Mouse (Mus musculus) liver, embryonic 16.5 days (tissue): ENCODE measurements around the gene Selenbp1. TPM values are rescaled to one million over a fixed set of nuclear protein-coding genes. Genes with fewer than 3 reads are reported as not detected.
"Not testable (repeated sequence)": the region's sequence is repeated elsewhere in the genome, so short reads cannot be mapped to it uniquely, and the experiment has no call there.

Source experiments
- ATAC-seq: fragments of 200-750 bp; cut with Nextera tagmentation; 2 replicates; pipeline ENCODE4 v1.8.0; 2017; ENCODE audit warnings: low read depth, mild to moderate bottlenecking, moderate number of reproducible peaks, moderate library complexity
- H3K27ac ChIP-seq: fragments of 300-500 bp; sonication (generic); 2 replicates; pipeline ENCODE4 v1.5.1; 2014; ENCODE audit warnings: mild to moderate bottlenecking, low read length
- H3K27me3 ChIP-seq: fragments of 300-500 bp; sonication (generic); 2 replicates; pipeline ENCODE4 v1.6.1; 2014; ENCODE audit warnings: low read depth, low read length, mixed read lengths; ENCODE audit not compliant: control insufficient read depth, insufficient read depth
- H3K36me3 ChIP-seq: fragments of 300-500 bp; sonication (generic); 2 replicates; pipeline ENCODE4 v1.6.1; 2014; ENCODE audit warnings: mild to moderate bottlenecking; ENCODE audit not compliant: control insufficient read depth, insufficient read depth
- H3K4me1 ChIP-seq: fragments of 300-500 bp; sonication (generic); 2 replicates; pipeline ENCODE4 v1.6.1; 2014; ENCODE audit warnings: low read depth, low read length, mixed read lengths; ENCODE audit not compliant: control insufficient read depth
- H3K4me2 ChIP-seq: fragments of 300-500 bp; sonication (generic); 2 replicates; pipeline ENCODE4 v1.6.1; 2014; ENCODE audit warnings: low read depth, low read length, mixed read lengths
- H3K4me3 ChIP-seq: fragments of 300-500 bp; sonication (generic); 2 replicates; pipeline ENCODE4 v1.5.1; 2014; ENCODE audit warnings: low read depth, mild to moderate bottlenecking, low read length
- H3K9ac ChIP-seq: fragments of 300-500 bp; sonication (generic); 2 replicates; pipeline ENCODE4 v1.6.1; 2014; ENCODE audit warnings: low read depth, low read length
- H3K9me3 ChIP-seq: fragments of 300-500 bp; sonication (generic); replicated peaks from 2 replicates; pipeline ENCODE4 v1.6.1; 2016; ENCODE audit warnings: low read length; ENCODE audit not compliant: control insufficient read depth
- WGBS: fragments of 180-500 bp; shearing (Covaris S2); extraction: QIAGEN DNeasy Blood & Tissue Kit; methylation state at CpG from one replicate; pipeline ENCODE4 v1.1.7; 2014; ENCODE audit not compliant: insufficient replicate concordance; 5-methylcytosine and 5-hydroxymethylcytosine counted together
- polyA plus RNA-seq: library from polyadenylated mRNA; unstranded; fragments of >200 nt; fragmentation: Nextera tagmentation; extraction: Ambion mirVana; gene quantifications from 2 replicates; pipeline ENCODE4 v1.2.1, GENCODE M21; 2015

The Selenbp1 gene
- polyA plus RNA-seq: 139 and 163 TPM in 2 replicates

DNA sequence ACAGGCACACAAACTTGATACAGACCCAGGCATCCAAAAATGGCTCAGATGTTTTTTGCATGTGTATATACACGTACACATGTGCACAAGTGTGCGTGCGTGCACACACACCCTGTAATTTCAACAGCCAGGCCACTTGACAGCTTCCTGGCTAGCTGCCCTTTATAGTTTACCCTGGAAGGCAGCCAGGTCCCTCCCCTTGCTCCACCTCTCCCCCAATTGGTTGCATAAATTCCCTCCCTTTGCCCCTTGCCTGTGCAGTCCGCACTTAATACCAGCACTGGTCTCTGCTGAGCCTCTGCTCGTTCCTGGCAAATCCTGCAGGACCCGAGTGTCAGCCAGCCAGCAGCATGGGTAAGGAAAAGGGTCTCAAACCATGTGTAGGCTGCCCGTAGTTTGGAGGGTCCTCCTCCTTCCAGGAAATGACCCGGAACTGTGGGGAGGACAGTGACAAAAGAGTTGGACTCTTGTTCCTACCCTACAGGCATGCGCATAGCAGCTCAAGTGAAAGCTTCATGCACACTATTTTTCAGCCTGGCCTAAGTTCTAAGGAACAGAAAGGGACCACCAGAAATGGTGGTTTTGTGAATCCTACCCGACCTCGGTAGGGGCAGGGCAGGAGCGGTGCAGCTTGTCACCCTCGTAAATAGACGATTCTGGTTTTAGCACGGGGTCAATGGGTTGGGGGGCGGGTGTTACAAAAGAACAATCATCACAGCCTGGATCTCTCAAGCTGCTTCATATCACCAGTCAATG is at the start of gene Selenbp1:
Selenbp1 (plus strand) TSS at position 248 of the 756 bp plus-strand sequence.
- no peaks in the 10 kb centered on the region for H3K9me3 ChIP-seq
- H3K4me1 ChIP-seq: peaks cover 38% of the 10 kb centered on the region
- H3K27me3 ChIP-seq: no peaks in the 10 kb centered on the region
- peak within 1 kb of the TSS; percentile 57 for H3K4me2 ChIP-seq
- H3K36me3 ChIP-seq: no peaks in the 10 kb centered on the region
- peak; percentile 85 for ATAC-seq
- H3K4me3 ChIP-seq: peak within 1 kb of the TSS; percentile 64
- peak within 1 kb of the TSS; percentile 89 for H3K27ac ChIP-seq
- WGBS: 2% methylated on average over 16 of the region's 16 CpGs
- H3K9ac ChIP-seq: peak within 1 kb of the TSS; percentile 72

DNA sequence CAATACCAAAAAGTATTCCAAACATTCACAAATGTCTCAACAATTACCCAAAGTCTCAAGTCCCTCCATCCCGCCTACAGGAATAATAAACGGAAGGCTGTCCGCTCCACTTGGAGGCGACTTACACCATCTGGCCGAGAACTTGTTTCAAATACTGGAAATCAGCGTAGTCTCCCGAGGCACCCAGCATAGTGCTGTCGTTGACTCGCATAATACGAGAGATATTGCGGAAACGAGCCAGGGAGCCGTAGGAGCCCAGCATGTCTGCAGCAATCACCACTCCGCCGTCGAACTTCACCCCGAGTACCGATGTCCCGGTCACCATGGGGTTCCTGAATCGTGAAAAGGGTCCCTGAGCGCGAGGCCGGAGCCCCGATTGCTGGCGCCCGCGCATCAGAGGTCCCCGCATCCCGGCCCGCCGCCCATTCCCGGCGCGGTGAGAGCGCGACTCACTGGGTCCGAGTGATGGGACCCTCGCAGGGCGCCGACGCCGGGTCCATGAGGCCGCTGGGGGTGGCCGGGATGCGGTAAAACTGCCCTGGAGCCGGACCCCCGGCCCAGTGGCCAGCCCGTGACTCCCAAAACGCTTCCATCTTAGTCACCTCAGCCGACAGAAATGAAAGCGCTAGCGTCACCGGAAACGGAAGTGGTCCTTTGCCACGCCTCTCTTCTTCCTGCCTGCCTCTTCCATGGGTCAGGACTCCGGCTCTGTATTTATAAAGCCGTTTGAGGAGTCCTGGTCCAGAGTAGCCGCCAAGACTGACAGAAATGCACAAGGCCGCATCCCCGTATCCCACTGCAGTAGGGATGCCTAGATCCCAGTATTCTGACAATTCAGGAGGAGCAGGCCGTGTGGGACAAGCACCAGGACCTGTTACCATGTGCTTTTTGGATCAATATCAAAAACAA is 46.3 kb upstream of the Selenbp1 start, which contains the start of gene Psmb4:
Psmb4 (minus strand) TSS at position 646 of the 909 bp plus-strand sequence.
- under 1% methylated on average over 61 of the region's 61 CpGs for WGBS
- peak; percentile 82 for ATAC-seq
- Histone ChIP-seq H3K4me2 (peak within 1 kb of the TSS; percentile 96), H3K36me3 (peaks cover 18% of the 10 kb centered on the region), H3K4me3 (peak within 1 kb of the TSS; percentile 75), H3K27ac (peak within 1 kb of the TSS; percentile 74), H3K27me3 (no peaks in the 10 kb centered on the region), H3K4me1 (peaks cover 14% of the 10 kb centered on the region), H3K9me3 (no peaks in the 10 kb centered on the region), H3K9ac (peak within 1 kb of the TSS; percentile 79)

DNA sequence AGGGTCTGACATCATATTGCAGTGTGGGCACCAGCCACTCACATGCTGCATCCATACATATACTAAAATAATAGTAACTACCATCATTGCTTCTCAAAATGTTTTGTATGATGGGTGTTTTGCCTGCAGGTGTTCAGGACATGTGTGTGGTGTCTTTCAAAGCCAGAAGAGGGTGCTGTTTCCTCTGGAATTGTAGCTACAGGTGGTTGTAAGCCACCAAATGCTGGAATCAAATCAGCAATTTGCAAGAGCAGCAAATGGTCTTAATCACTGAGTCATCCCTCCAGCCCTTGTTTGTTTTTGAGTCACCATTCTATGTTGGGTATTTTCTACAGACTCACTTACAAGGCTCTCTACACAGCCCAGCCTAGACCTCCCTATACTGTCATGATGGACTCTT is 44.3 kb upstream of the Selenbp1 start:
- ATAC-seq: no peak

DNA sequence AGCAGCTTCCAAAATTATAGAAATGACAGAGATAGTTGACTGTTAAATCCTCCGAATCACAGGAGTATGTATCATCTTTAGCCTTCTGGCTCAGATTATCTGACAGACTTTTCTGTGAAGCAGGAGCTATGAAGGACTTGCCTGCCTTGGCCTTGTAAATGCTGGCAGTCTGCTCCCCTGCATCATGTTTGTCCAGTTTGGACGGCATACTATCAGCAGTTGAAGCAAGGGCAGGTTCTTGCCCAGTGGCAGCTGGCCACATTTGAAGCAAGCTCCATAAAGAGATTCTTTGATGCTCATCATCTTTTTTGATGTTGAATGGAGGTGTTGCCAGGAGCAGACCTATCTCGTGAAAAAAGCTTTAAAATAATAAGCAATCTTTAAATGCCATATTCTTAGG is 38.8 kb upstream of the Selenbp1 start:
- Histone ChIP-seq H3K4me3 (no peak overlapping the region), H3K4me2 (no peak overlapping the region), H3K9me3 (no peaks in the 10 kb centered on the region), H3K9ac (no peak overlapping the region), H3K27me3 (no peaks in the 10 kb centered on the region; the same call in none of the 2 replicates), H3K27ac (no peak overlapping the region), H3K4me1 (no peaks in the 10 kb centered on the region), H3K36me3 (no peaks in the 10 kb centered on the region)
- ATAC-seq: no peak
- 57% methylated on average over 3 of the region's 3 CpGs for WGBS

More for the DNA sequence above, 44.3 kb upstream of the Selenbp1 start:
- Histone ChIP-seq H3K9ac (no peak overlapping the region), H3K27me3 (no peaks in the 10 kb centered on the region), H3K9me3 (no peaks in the 10 kb centered on the region), H3K27ac (no peak overlapping the region), H3K36me3 (peaks cover 12% of the 10 kb centered on the region), H3K4me2 (no peak overlapping the region), H3K4me1 (peaks cover 14% of the 10 kb centered on the region), H3K4me3 (no peak overlapping the region)

DNA sequence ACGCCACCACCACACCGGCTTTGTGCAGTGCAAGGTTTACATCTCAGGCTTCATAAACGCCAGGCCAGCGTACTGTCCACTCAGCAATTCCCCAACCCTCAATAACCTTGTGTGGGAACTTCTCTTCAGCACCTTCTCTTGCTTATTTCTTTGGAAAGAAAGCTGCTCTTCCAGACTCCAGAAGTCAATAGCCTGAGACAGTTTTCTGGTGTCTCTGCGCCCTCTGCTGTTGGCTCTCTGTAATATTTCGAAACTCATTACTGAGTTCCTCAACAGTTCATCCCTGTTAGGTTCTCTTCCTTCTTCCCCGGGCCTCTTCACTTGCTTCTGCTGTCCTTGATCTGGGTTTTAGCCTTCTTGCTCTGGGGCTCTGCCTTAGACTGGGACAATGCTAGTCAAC is 30.1 kb upstream of the Selenbp1 start:
- Histone ChIP-seq H3K9ac (no peak overlapping the region), H3K4me1 (peaks cover 9% of the 10 kb centered on the region), H3K4me2 (no peak overlapping the region), H3K27me3 (no peaks in the 10 kb centered on the region), H3K4me3 (no peak overlapping the region), H3K27ac (no peak overlapping the region), H3K36me3 (no peaks in the 10 kb centered on the region), H3K9me3 (no peaks in the 10 kb centered on the region)
- ATAC-seq: no peak; the same call in 1 of the 2 replicates
- WGBS: 21% methylated on average over 7 of the region's 7 CpGs

DNA sequence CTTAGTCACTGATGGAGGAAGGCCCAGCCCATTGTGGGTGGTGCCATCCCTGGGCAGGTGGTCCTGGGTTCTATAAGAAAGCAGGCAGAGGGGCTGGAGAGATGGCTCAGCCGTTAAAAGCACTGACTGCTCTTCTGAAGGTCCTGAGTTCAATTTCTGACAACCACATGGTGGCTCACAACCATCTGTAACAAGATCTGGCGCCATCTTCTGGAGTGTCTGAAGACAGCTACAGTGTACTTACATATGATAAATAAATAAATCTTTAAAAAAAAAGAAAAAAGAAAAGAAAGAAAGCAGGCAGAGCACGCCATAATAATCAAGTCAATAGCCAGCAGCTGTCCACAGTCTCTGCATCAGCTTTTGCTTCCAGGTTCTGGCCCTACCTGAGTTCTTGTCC is 28.1 kb upstream of the Selenbp1 start:
- H3K27me3 ChIP-seq, H3K4me3 ChIP-seq, ATAC-seq, H3K27ac ChIP-seq, H3K4me1 ChIP-seq, H3K4me2 ChIP-seq, H3K9me3 ChIP-seq, H3K9ac ChIP-seq, H3K36me3 ChIP-seq: not testable (repeated sequence)
- WGBS: 54% methylated on average over 3 of the region's 3 CpGs

DNA sequence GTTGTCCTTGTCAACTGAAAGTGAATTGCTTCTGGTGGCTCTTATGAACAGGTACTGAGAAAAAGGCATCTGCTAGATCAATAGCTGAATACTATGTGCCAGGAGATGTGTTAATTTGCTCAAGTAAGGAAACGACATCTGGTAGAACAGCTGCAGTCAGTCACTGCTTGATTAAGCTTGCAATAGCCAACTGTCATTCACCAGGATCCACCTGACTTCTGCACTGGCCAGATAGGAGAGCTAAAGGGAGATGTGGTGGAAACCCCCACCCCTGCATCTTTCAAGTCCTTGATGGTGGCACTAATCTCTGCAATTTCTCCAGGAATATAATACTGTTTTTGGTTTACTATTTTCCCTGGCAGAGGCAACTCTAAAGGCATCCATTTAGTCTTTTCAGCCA is 26.4 kb upstream of the Selenbp1 start:
- Histone ChIP-seq H3K4me2 (no peak overlapping the region), H3K4me1 (peaks cover 9% of the 10 kb centered on the region), H3K36me3 (no peaks in the 10 kb centered on the region), H3K9ac (no peak overlapping the region), H3K9me3 (no peaks in the 10 kb centered on the region), H3K27ac (no peak overlapping the region), H3K27me3 (no peaks in the 10 kb centered on the region), H3K4me3 (no peak overlapping the region)
- ATAC-seq: peak; percentile 75
- WGBS: 15% methylated on average over 1 of the region's 1 CpGs

DNA sequence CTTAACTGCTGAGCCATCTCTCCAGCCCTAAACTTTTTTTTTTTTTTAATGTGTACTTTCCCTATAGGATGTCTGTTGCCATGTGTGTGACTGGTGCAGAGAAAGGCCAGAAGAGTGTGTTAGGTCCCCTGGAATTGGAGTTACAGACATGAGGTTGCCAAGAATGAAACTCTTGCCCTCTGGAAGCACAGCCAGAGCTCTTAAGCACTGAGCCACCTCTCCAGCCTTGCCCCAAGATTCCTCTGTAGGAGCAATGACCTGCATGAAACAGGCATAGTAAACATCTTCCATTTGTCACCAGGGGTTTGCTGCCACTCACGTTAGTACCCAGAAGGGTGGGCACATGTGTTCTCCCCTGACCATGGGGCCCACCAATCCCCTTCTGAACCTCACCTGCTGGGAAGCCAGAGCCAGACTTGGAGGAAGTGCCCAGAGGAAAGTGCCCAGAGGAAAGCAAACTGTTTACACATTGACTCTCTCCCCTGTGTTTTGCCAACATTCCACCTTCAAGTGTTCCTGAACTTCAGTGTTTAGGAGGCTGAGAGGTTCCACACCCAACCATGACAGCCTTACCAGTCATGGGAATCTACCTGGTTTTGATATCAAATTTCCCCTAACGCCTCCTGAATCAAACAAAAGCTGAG is 21.7 kb upstream of the Selenbp1 start:
- H3K4me3 ChIP-seq: no peak overlapping the region
- H3K9me3 ChIP-seq: no peaks in the 10 kb centered on the region
- H3K9ac ChIP-seq: no peak overlapping the region
- ATAC-seq: no peak
- no peaks in the 10 kb centered on the region for H3K36me3 ChIP-seq
- no peak overlapping the region for H3K27ac ChIP-seq
- 69% methylated on average over 2 of the region's 2 CpGs for WGBS
- H3K4me2 ChIP-seq: no peak overlapping the region
- no peaks in the 10 kb centered on the region for H3K27me3 ChIP-seq
- peaks cover 8% of the 10 kb centered on the region for H3K4me1 ChIP-seq
